Mouse (Mus musculus): ENCODE measurements around the gene Lin52.
"Not testable (repeated sequence)": the region's sequence is repeated elsewhere in the genome, so short reads cannot be mapped to it uniquely, and the experiment has no call there.

The Lin52 gene

DNA sequence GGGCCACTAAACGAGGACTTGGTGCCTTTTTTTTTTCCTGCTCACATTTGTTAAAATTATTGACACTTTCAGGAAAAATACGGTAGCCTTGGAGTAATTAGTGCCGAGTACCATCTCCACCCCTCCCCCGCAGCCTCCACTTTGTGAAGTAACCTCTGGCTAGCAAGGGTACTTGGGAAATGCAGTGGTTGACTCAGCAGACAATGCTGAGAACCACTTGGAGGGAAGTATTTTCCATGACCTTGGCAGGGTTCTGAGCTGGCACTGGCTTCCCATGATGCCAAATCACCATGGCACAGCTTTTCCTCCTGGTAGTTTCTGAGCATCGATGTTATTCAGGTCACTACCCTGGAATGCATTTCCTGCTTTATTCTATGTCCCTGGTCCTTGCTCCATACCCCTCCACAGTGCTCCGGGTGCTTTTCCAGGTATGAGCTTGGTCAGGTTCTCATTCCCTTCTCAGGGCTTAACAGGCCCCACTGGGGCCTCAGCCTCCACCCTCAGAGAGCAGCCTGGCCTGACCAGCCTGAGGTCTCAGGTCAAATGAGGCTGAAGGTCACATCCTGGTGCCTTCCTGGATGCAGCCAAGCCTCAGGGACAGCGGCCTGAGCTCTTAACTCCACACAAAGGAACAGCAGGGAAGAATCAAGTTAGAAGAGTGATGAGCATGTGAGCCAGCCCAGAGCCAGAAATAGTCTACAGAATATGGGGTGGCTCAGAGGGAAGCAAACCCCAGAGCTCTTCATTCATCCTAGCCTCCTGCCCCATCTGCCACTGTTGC is 82.7 kb downstream of the Lin52 start:
- DNase-seq (ENCODE audit: extremely low read depth, insufficient read length, low spot score): no peak

DNA sequence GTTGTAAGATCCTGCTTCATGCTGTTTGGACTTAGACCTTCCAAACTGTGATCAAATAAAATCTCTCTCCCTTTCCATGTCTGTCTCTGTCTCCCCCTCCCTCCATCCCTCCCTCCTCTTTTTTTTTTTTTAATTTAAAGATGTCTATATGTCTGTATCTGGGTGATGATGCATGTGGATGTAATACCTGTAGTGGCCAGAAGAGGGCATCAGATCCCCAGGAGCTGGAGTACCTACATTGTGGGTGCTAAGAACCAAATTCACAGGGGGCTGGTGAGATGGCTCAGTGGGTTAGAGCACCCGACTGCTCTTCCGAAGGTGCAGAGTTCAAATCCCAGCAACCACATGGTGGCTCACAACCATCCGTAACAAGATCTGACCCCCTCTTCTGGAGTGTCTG is 88.3 kb downstream of the Lin52 start:
- not testable (repeated sequence) for DNase-seq (ENCODE audit: extremely low read depth, insufficient read length, low spot score)

DNA sequence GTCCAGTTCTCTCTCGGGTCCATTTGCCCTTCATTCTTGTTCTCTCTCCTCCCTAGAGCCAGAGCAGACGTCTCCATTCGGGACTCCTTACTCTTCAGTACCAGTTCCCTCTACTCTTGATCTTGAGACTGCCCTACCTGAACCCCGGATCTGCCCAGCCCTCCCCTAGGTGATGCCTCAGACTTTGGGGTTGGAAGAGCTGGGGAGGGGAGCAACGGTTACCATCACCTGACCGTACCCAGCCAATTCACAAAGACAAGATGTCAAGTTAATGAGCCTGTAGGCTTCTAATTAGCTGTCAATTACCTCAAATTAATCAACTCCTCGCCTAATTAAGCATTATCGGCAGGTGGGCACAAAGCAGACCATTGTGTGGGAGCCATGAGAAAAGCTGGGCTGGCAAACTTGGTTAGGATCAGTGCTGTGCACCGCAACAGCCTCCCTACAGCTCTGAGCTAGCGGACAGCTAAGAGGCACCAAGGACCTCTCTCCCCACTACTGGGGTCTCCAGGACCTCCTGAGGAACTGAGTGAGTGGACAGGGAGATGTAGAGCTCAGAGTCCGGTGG is 90.3 kb downstream of the Lin52 start:
- DNase-seq (ENCODE audit: extremely low read depth, insufficient read length, low spot score): no peak

DNA sequence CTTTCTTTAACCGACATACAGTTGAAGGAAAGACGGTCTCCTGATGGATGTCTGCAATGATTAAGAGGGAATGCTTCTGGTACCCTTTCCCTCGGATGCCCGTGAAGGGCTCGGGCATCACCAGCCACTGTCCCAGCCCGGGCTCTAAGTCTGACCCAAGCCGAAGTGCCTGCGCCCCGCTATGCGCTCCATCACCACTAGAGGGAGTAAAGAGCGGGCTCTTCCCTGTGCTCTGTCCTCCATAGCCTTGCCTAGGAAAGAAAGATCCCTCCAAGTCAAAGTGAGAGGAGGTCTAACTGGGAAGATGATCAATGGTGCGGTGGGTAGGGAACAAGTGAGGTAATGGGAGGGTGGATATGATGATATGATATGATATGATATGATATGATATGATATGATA is 94.8 kb downstream of the Lin52 start:
- peak; percentile 25 for DNase-seq (ENCODE audit: extremely low read depth, insufficient read length, low spot score)

- DNase-seq (ENCODE audit: extremely low read depth, insufficient read length, low spot score): no peak
Observed at GRCm38 (mm10) chr12:84546577-84547085, 95.4 kb downstream of the Lin52 start.

DNA sequence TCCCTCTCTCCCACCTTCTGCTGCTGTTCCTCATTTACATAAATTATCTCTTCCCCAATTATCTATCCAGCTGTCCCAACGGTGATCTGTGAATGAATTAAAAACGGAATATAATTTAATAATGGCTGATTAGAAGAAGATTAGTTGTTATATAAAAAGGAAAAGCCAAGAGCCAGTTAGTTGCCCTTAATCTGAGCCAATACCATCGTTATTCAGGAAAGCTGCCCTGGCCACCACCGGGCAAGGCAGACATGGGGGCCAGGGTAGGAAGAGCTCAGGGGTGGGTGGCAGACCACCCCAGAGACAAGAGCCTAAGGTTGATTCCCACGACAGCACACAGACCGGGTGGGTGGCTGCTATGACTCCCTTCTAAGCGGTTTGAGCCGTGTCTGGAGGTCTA is 97.0 kb downstream of the Lin52 start:
- DNase-seq (ENCODE audit: extremely low read depth, insufficient read length, low spot score): no peak

GRCm38 (mm10) chr12:84555218-84555617 is 104.0 kb downstream of the Lin52 start:
- no peak for DNase-seq (ENCODE audit: extremely low read depth, insufficient read length, low spot score)

DNA sequence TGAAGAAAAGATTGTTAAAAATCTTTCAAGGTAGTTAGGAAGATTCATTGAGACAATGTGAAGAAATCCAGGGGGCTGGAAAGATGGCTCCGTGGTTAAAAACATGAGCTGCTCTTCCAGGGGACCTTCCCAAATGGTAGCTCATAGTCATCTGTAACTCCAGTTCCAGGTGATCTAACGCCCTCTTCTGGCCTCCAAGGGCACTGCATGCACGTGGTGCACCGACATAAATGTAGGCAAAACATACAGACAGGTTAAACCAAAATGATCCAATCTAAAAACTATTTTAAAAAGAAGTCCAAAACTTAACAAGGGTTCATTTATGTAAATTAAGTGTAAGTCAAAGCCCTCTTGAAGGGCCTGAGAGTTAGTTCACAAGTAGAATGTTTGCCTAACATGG is 111.3 kb downstream of the Lin52 start:
- DNase-seq (ENCODE audit: extremely low read depth, insufficient read length, low spot score): no peak

- DNase-seq (ENCODE audit: extremely low read depth, insufficient read length, low spot score): no peak
Observed at GRCm38 (mm10) chr12:84567576-84567975, 116.4 kb downstream of the Lin52 start.

DNA sequence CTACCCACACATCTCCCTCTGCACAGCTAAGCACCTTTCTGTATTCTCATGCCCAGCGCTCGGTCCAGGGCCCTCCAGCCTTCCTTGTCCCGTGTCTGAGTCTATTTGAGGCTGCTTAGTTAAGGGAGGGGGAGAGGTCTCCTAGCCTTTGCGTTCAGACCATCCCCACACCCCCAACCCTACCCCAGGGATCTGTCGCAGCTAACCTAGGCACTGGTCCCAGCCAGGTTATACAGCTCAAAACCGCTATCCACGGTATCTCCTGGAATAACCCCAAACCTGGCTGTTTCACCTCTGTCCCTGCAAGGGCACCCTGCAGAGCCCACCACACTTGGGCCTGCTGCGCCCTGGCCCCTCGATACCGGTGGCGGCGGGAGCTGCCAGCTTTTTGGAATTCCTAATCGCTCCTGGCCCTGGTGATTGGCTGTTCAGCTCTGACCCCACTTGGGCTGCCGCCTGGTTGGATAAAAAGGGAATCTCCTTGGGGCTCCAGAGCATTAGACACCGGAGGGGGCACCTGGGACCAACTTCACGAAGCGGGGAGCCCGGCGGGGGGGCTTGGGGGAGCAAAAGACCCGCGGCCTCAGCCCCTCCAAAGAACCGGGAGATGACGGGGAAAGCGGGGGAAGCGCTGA is 118.2 kb downstream of the Lin52 start, which contains the start of gene Vsx2:
Vsx2 (plus strand) TSS at position 427 of the 635 bp plus-strand sequence.
- no peak for DNase-seq (ENCODE audit: extremely low read depth, insufficient read length, low spot score)

DNA sequence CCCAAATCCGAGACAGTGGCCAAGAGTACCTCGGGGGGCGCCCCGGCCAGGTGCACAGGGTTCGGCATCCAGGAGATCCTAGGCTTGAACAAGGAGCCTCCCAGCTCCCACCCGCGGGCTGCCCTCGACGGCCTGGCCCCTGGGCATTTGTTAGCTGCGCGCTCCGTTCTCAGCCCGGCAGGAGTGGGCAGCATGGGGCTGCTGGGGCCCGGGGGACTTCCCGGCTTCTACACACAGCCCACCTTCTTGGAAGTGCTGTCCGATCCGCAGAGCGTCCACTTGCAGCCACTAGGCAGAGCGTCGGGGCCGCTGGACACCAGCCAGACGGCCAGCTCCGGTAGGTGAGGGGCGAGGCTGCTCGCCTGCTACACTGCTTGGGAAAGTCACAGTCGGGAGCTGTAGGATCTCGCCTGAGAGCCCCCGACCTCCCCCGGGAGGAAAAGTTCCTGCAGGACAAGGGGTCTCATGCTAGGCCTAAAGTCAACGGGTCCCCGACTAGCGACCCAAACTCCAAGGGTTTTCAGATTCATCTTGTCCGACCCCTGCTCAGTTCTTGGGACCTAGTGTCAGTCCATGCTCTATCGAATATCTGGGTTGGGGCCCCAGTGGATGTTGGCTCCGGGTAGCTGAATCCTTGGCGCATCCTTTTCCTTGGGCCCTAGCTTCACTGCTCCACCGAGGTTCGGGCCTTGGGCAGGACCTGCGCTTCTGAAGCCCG is 118.9 kb downstream of the Lin52 start:
- DNase-seq (ENCODE audit: extremely low read depth, insufficient read length, low spot score): no peak

DNA sequence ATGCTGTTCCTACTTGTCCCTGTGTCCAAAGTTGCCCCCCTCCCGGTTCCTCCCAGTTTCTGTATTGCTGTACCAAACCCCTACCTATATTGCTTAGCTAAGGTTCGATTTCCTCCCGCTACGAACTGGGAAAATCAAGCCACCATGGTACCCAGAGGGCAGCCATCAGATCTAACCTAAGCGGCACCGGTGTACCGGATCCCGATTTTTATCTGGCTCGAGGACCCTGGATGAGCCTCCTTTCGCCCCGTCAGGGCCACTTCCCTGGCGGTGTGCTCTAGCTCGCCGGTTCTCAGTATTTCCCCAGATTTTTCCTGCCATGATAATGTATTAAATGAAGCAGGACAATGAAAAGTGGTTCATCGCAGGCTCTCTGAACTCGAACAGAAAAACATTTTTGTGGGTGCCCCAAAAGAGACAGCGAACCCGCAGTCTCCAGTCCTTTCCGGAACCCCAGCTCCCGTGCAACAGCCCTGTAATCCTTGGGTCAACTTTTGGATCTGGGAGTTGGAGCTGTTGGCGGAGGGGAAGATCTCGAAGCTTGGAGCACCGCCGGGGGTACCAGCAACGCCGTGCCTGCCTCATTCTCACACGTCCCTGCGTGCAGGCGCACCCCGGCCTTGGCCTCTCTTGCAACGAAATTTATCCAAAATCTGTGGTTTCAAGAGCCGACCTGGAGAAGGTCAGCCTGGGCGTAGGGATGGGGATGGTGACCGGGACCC is 119.6 kb downstream of the Lin52 start:
- DNase-seq (ENCODE audit: extremely low read depth, insufficient read length, low spot score): no peak

- no peak for DNase-seq (ENCODE audit: extremely low read depth, insufficient read length, low spot score)
Observed at GRCm38 (mm10) chr12:84571466-84572340, 120.5 kb downstream of the Lin52 start.

DNA sequence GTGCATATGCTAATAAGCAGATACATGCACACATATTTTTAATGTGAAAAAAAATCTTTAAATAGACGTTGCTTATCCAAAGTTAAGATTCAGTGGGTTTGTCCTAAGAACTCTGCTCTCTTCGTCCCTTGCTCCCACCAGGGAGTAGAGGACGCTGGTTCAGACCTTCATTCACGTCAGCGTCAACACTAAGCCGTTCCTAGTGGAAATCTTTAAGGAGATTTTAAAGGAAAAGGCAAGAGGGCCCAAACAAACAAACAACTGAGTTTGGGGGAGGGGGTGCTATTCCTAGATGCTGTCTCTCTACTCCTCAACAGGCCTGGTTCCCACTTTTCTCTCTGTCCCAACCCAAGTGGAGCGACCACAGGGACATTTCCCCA is 121.1 kb downstream of the Lin52 start:
- DNase-seq (ENCODE audit: extremely low read depth, insufficient read length, low spot score): no peak

GRCm38 (mm10) chr12:84573094-84573493 is 121.9 kb downstream of the Lin52 start:
- DNase-seq (ENCODE audit: extremely low read depth, insufficient read length, low spot score): no peak

DNA sequence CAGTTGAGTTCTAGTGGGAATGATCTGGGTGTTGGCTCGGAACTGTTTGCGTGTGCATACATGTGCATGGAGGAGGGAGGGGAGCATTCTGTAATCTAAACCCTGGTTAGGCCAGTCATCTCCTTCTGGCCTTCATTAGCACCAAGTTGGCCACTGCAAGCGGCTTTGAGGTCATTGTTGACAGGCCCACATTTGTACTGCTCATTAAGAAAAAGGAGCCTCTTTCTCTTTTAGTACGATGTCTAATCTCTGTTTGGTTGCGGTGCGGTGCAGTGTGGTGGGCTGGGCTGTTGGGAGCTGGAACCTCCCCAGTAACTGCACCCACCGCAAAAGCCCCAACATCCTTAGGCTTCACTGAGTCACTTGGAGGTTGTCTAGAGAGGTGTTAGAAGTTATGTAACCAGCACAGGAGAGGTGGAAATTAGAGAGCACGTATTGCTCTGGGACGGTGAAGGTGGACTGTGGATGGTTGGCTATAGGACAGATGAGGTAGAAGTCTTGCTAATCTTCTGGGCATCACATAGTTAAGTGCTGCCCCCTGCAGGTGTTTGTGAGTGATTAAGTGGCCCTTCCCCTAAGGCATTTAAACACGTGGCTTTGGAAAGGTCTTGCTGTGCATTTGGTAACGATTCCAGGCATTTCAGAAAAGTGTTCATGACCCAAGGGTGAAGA is 126.7 kb downstream of the Lin52 start:
- DNase-seq (ENCODE audit: extremely low read depth, insufficient read length, low spot score): no peak

DNA sequence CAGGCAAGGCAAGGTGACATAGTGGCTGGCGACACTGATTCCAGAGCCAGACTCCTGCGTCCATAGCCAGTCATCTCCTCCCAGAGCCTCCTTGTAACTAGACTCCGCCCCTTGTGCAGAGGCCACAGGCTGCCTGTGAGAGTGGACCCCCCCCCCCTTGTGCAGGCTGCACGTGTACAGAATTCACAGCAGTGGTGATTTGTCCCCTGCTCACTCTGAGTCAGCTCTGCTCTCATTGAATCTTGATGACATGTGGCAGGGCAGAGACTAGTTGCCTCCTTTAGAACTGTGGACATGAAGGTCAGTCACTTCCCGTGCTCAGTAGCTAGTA is 127.2 kb downstream of the Lin52 start:
- no peak for DNase-seq (ENCODE audit: extremely low read depth, insufficient read length, low spot score)

- no peak for DNase-seq (ENCODE audit: extremely low read depth, insufficient read length, low spot score)
Observed at GRCm38 (mm10) chr12:84581285-84581684, 130.1 kb downstream of the Lin52 start.

Data from 3134 (cell line).